Mouse (Mus musculus) limb, embryonic 10.5 days (tissue): ENCODE data around the gene Myom1. TPM values are rescaled to one million over a fixed set of nuclear protein-coding genes. Genes with fewer than 3 reads are reported as not detected.

Experiments used
- DNase-seq: peaks from one replicate; pipeline ENCODE4 v3.0.0-alpha.2; 2017; ENCODE audit warnings: low spot score
- H3K27ac ChIP-seq: fragments of 300-500 bp; sonication (generic); 2 replicates; pipeline ENCODE4 v1.5.1; 2016; ENCODE audit warnings: mild to moderate bottlenecking
- H3K27me3 ChIP-seq: fragments of 300-500 bp; sonication (generic); 2 replicates; pipeline ENCODE4 v1.6.1; 2016; ENCODE audit warnings: low read depth, mild to moderate bottlenecking; ENCODE audit not compliant: poor library complexity, severe bottlenecking
- H3K36me3 ChIP-seq: fragments of 300-500 bp; sonication (generic); 2 replicates; pipeline ENCODE4 v1.6.1; 2016; ENCODE audit warnings: mild to moderate bottlenecking, moderate library complexity
- H3K4me1 ChIP-seq: fragments of 300-500 bp; sonication (generic); 2 replicates; pipeline ENCODE4 v1.6.1; 2016
- H3K4me3 ChIP-seq: fragments of 300-500 bp; sonication (generic); 2 replicates; pipeline ENCODE4 v1.5.1; 2016; ENCODE audit warnings: mild to moderate bottlenecking, moderate library complexity
- H3K9me3 ChIP-seq: fragments of 300-500 bp; sonication (generic); replicated peaks from 2 replicates; pipeline ENCODE4 v1.6.1; 2016; ENCODE audit warnings: mild to moderate bottlenecking
- WGBS: fragments of 180-500 bp; shearing (Covaris S2); methylation state at CpG from one replicate; pipeline ENCODE4 v1.1.7; 2016; 5-methylcytosine and 5-hydroxymethylcytosine counted together
- polyA plus RNA-seq: library from polyadenylated mRNA; unstranded; fragments of >200 nt; fragmentation: Nextera tagmentation; extraction: Ambion mirVana; gene quantifications from 2 replicates; pipeline ENCODE4 v1.2.1, GENCODE M21; 2016

Myom1 gene
- polyA plus RNA-seq, 1 experiment from 2014 or later = 4.2 TPM

DNA sequence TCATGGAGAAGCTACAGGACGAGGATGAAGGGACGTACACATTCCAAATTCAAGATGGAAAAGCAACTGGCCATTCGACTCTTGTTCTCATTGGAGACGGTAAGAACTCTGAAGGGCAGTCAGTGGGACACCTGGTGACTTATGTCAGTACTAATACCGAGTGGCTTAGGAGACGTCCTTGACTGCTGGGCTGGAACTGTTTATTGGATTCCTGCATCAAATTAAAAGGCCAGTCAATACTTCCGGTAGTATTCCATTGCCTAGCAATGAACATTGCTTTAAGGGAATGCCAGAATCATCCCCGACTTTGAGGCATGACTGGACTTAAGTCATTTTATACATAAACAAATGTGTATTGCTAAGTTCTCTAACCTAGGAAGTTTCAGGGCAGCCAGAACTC is 103.8 kb downstream of the Myom1 start:
- H3K4me1 ChIP-seq = peaks cover 28% of the 10 kb centered on the region
- no peaks in the 10 kb centered on the region for H3K36me3 ChIP-seq
- no peak for DNase-seq
- no peaks in the 10 kb centered on the region for H3K9me3 ChIP-seq
- WGBS = 70% methylated on average over 8 of the region's 8 CpGs
- no peak overlapping the region for H3K4me3 ChIP-seq
- no peaks in the 10 kb centered on the region for H3K27me3 ChIP-seq
- H3K27ac ChIP-seq = no peak overlapping the region

DNA sequence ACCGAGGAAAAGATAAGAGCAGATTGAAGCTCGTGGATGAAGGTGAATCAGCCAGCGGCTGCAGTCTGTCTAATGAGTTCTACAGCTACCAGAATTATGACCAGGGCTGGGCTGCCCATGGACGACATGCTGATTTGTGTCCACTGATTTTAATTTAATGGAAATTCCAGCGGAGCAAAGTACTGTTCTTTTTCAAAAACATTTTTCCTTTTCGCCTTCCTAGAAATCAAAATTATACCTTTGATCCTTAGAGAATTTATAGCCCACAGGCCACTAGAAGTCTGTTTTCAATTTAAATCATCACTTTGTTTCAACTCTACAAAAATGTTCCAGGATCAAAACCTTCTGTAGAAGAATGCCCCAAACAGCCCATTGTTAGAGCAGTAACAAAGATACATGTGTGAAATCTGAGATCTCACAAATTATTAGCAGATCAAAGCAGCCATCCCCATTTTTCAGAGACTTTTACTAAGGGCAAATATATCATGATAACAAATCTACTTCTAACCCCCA is 108.4 kb downstream of the Myom1 start:
- 34% methylated on average over 6 of the region's 6 CpGs for WGBS
- Histone ChIP-seq H3K9me3 (no peaks in the 10 kb centered on the region), H3K27ac (peak overlapping the region; percentile 50; the same call in 1 of the 2 replicates), H3K4me3 (no peak overlapping the region), H3K4me1 (peaks cover 22% of the 10 kb centered on the region), H3K27me3 (no peaks in the 10 kb centered on the region), H3K36me3 (no peaks in the 10 kb centered on the region)
- DNase-seq = no peak

GRCm38 (mm10) chr17:71112689-71113088 is 110.3 kb downstream of the Myom1 start:
- no peaks in the 10 kb centered on the region for H3K9me3 ChIP-seq

GRCm38 (mm10) chr17:71114282-71114681 is 111.8 kb downstream of the Myom1 start:
- DNase-seq = no peak
- peak overlapping the region; percentile 16; the same call in 1 of the 2 replicates for H3K27ac ChIP-seq
- H3K27me3 ChIP-seq = no peaks in the 10 kb centered on the region
- WGBS = 88% methylated on average over 4 of the region's 4 CpGs
- H3K9me3 ChIP-seq = no peaks in the 10 kb centered on the region
- H3K36me3 ChIP-seq = no peaks in the 10 kb centered on the region
- H3K4me1 ChIP-seq = peaks cover 32% of the 10 kb centered on the region
- H3K4me3 ChIP-seq = no peak overlapping the region

More at GRCm38 (mm10) chr17:71112689-71113088, 110.3 kb downstream of the Myom1 start:
- H3K27ac ChIP-seq = peak overlapping the region; percentile 8; the same call in 1 of the 2 replicates
- H3K36me3 ChIP-seq = no peaks in the 10 kb centered on the region
- H3K27me3 ChIP-seq = no peaks in the 10 kb centered on the region
- peaks cover 26% of the 10 kb centered on the region for H3K4me1 ChIP-seq
- H3K4me3 ChIP-seq = no peak overlapping the region
- 96% methylated on average over 3 of the region's 3 CpGs for WGBS
- DNase-seq = no peak

DNA sequence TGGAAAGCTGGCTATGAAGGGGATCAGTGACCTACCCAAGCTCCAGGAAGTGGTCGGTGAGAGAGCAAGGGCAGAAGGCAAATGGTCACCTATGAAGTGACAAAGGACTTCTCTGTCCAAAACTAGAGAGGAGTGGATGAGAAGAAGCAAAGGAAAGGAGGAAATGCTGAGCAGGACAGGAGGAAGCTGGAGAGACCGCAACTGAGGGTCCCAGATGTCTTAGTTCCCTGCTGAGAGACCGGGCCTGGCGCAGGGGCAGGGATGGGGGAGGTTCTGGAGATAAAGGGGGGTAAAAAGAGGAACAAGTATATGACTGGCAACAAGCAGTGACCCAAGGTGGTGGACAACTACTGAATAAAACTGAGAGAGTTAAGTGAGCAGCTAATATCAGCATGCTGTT is 115.5 kb downstream of the Myom1 start:
- H3K4me3 ChIP-seq = no peak overlapping the region
- no peaks in the 10 kb centered on the region for H3K36me3 ChIP-seq
- H3K27ac ChIP-seq = no peak overlapping the region
- H3K9me3 ChIP-seq = no peaks in the 10 kb centered on the region
- DNase-seq = no peak
- 90% methylated on average over 4 of the region's 4 CpGs for WGBS
- H3K4me1 ChIP-seq = peaks cover 30% of the 10 kb centered on the region
- no peaks in the 10 kb centered on the region for H3K27me3 ChIP-seq

DNA sequence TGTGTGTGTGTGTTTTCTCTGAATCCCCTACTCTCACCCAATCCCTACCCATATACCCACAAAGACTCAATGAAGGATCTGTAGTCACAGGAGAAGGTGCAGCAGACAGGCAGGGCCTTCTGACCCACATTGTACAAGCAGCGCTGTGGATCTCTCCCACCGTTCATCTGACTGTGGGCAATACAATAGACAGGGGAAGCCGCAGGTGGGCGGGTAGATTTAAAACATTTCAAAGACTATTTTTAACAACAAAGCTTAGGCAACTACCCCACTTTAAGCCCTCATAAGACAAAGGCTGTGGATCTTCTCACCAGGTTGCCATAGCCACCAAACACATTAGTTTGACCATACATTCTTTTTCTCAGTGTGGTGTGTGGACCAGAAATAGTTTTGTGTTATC is 116.2 kb downstream of the Myom1 start:
- Histone ChIP-seq H3K36me3 (no peaks in the 10 kb centered on the region), H3K4me3 (no peak overlapping the region), H3K9me3 (no peaks in the 10 kb centered on the region), H3K4me1 (peaks cover 33% of the 10 kb centered on the region), H3K27me3 (no peaks in the 10 kb centered on the region), H3K27ac (no peak overlapping the region)
- WGBS = 91% methylated on average over 4 of the region's 4 CpGs
- no peak for DNase-seq

DNA sequence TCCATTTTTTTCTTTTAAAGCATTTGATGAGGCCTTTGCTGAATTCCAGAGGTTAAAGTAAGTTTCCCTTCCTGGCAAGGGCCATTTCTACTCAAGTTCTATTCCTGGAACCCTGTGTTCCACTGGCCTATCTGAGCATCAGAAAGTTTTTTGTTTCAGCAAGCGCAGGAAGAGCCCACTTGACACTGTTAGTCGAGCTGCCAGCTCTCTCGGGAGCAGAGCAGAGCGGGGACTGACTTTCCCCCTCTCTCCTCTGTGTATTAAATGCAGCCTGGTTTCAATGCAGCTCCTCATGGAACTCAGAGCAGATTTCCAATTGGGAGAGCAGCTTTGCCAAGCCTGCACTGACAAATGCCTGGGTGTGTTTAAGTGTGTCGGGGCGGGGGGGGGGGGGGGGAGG is 118.2 kb downstream of the Myom1 start:
- no peaks in the 10 kb centered on the region for H3K27me3 ChIP-seq

DNA sequence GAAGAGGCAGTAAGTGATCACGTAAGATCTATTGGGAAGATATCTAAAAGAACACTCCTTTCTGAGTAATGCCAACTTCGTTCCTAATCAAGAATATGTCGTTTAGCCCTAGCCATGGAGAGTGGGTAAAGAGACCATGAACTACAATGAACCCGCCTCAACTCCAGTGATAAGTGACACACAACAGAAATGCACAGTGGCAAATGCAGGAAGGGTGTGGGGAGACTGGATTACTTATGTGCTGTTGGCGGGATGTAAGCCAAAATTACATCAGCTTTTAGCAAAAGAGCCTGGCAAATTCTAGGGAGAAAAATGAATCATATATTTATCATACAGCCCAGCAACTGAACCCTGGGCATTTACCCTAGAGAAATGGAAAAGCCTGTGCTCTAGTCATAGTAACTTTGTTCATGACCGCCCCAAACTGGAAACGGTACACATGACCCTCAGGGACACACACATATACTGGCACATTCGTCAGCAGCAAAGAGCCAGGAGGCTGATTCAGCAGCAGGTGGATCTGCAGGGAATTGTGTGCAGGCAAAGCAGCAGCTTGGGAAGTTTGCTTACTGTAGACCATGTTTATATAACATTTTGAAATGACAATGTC is 121.7 kb downstream of the Myom1 start:
- DNase-seq = no peak
- no peaks in the 10 kb centered on the region for H3K9me3 ChIP-seq
- H3K4me1 ChIP-seq = peaks cover 39% of the 10 kb centered on the region
- H3K27ac ChIP-seq = no peak overlapping the region
- no peaks in the 10 kb centered on the region for H3K36me3 ChIP-seq
- H3K4me3 ChIP-seq = no peak overlapping the region
- no peaks in the 10 kb centered on the region for H3K27me3 ChIP-seq
- WGBS = 91% methylated on average over 8 of the region's 8 CpGs

More for the DNA sequence above, 118.2 kb downstream of the Myom1 start:
- DNase-seq = no peak
- Histone ChIP-seq H3K4me1 (peaks cover 37% of the 10 kb centered on the region), H3K36me3 (no peaks in the 10 kb centered on the region), H3K27ac (peak overlapping the region; percentile 71), H3K9me3 (no peaks in the 10 kb centered on the region), H3K4me3 (no peak overlapping the region)
- 63% methylated on average over 4 of the region's 6 CpGs for WGBS

DNA sequence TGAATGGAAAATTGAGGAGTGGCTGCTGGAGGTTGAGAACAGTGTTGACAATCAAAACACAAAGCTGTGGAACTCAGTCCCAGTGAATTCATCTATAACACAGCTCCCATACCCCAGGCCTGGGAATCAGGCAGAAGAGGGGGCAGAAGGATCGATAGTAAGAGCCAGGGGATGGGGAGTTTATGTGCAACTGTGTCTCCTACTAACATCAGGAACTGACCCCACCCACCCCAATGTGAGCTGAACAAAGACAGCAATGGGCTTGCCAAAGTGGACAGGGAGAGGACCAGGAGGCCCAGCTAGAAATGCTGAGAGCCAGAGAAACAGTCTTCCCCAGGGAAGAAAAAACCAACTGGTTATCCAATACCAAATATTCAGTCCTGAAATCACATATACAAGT is 122.2 kb downstream of the Myom1 start:
- Histone ChIP-seq H3K4me1 (peaks cover 36% of the 10 kb centered on the region), H3K27ac (no peak overlapping the region), H3K27me3 (no peaks in the 10 kb centered on the region), H3K4me3 (no peak overlapping the region), H3K9me3 (no peaks in the 10 kb centered on the region), H3K36me3 (no peaks in the 10 kb centered on the region)
- 81% methylated on average over 1 of the region's 1 CpGs for WGBS
- no peak for DNase-seq

GRCm38 (mm10) chr17:71125519-71125918 is 123.1 kb downstream of the Myom1 start:
- Histone ChIP-seq H3K4me3 (no peak overlapping the region), H3K27me3 (no peaks in the 10 kb centered on the region), H3K36me3 (no peaks in the 10 kb centered on the region), H3K4me1 (peaks cover 42% of the 10 kb centered on the region), H3K27ac (peak overlapping the region; percentile 33; the same call in 1 of the 2 replicates), H3K9me3 (no peaks in the 10 kb centered on the region)
- DNase-seq = no peak
- 67% methylated on average over 12 of the region's 12 CpGs for WGBS

GRCm38 (mm10) chr17:71126001-71126400 is 123.6 kb downstream of the Myom1 start:
- Histone ChIP-seq H3K27ac (peak overlapping the region; percentile 33; the same call in 1 of the 2 replicates), H3K4me3 (no peak overlapping the region), H3K4me1 (peaks cover 37% of the 10 kb centered on the region), H3K27me3 (no peaks in the 10 kb centered on the region), H3K36me3 (no peaks in the 10 kb centered on the region), H3K9me3 (no peaks in the 10 kb centered on the region)
- peak; percentile 30 for DNase-seq
- 62% methylated on average over 12 of the region's 12 CpGs for WGBS

- 83% methylated on average over 7 of the region's 7 CpGs for WGBS
- no peaks in the 10 kb centered on the region for H3K9me3 ChIP-seq
- H3K27ac ChIP-seq = no peak overlapping the region
- peaks cover 32% of the 10 kb centered on the region for H3K4me1 ChIP-seq
- no peak overlapping the region for H3K4me3 ChIP-seq
- no peaks in the 10 kb centered on the region for H3K27me3 ChIP-seq
- no peaks in the 10 kb centered on the region for H3K36me3 ChIP-seq
- DNase-seq = peak; percentile 28
Measured at GRCm38 (mm10) chr17:71127464-71128110, 125.2 kb downstream of the Myom1 start.

GRCm38 (mm10) chr17:71129489-71130261 is 127.2 kb downstream of the Myom1 start:
- 86% methylated on average over 9 of the region's 9 CpGs for WGBS
- Histone ChIP-seq H3K9me3 (no peaks in the 10 kb centered on the region), H3K36me3 (no peaks in the 10 kb centered on the region), H3K27me3 (no peaks in the 10 kb centered on the region), H3K4me3 (no peak overlapping the region), H3K4me1 (peaks cover 29% of the 10 kb centered on the region), H3K27ac (peak overlapping the region; percentile 50; the same call in 1 of the 2 replicates)
- no peak for DNase-seq
